Mouse (Mus musculus): ENCODE measurements around the gene Sf1. TPM values are rescaled to one million over a fixed set of nuclear protein-coding genes. Genes with fewer than 3 reads are reported as not detected.

Sf1 gene
- polyA plus RNA-seq, 1 experiment from 2014 or later, result 186 TPM

GRCm38 (mm10) chr19:6373539-6374400 lies 10.3 kb downstream of the Sf1 start:
- in situ Hi-C loops (cut with MboI; ENCODE audit: low pct_unique_long_range_greater_than_20kb), result no loop called here
- no peak for ATAC-seq
- CTCF ChIA-PET, result interaction anchor here (0.6 to 2.0 kb wide), 4 partner anchors 9 to 22 kb away, joined by 3 to 15 read pairs (median 4); partner anchors contain the start of gene Pygm
- H3K27me3 ChIP-seq, result no peaks in the 10 kb centered on the region
- no peak for DNase-seq (ENCODE audit: low read depth, low spot score)
- peak; percentile 90 for TF ChIP-seq CTCF (IDR thresholded peaks at IDR 0.05)
- POLR2A ChIA-PET, result interaction anchor here (0.8 to 1.5 kb wide), 2 partner anchors 10 to 11 kb away, joined by 3 read pairs; partner anchors contain the start of genes Pygm and Sf1

GRCm38 (mm10) chr19:6374571-6374970 lies 11.1 kb downstream of the Sf1 start:
- ATAC-seq, result no peak
- TF ChIP-seq CTCF (IDR thresholded peaks at IDR 0.05), result no peak
- DNase-seq (ENCODE audit: low read depth, low spot score), result no peak
- ChIA-PET CTCF (interaction anchor here (1.1 to 2.0 kb wide), 2 partner anchors 9 to 21 kb away, joined by 3 to 15 read pairs; partner anchors contain the start of gene Pygm), POLR2A (interaction anchor here (1.4 kb wide), 1 partner anchor 9 kb away, joined by 3 read pairs; no protein-coding TSS in a partner anchor)
- H3K27me3 ChIP-seq, result no peaks in the 10 kb centered on the region
- in situ Hi-C loops (cut with MboI; ENCODE audit: low pct_unique_long_range_greater_than_20kb), result no loop called here

- CTCF ChIA-PET, result no interaction called here
- ATAC-seq (no peak), DNase-seq (ENCODE audit: low read depth, low spot score) (no peak)
- in situ Hi-C loops (cut with MboI; ENCODE audit: low pct_unique_long_range_greater_than_20kb), result no loop called here
- POLR2A ChIA-PET, result interaction anchor here (0.6 to 1.4 kb wide), 3 partner anchors 10 to 601 kb away, joined by 3 to 7 read pairs (median 3); partner anchors contain the start of gene Plcb3
- no peak for TF ChIP-seq CTCF (IDR thresholded peaks at IDR 0.05)
- no peaks in the 10 kb centered on the region for H3K27me3 ChIP-seq
These were observed 12.1 kb downstream of the Sf1 start for GRCm38 (mm10) chr19:6375423-6376254.

- CTCF ChIA-PET, result no interaction called here
- DNase-seq (ENCODE audit: low read depth, low spot score), result no peak
- peak; percentile 91 for TF ChIP-seq CTCF (IDR thresholded peaks at IDR 0.05)
These were observed 12.7 kb downstream of the Sf1 start for GRCm38 (mm10) chr19:6376255-6376564.

GRCm38 (mm10) chr19:6376643-6377042 lies 13.2 kb downstream of the Sf1 start:
- ChIA-PET CTCF (interaction anchor here (1.2 kb wide), 1 partner anchor 9 kb away, joined by 5 read pairs; no protein-coding TSS in a partner anchor), POLR2A (interaction anchor here (0.6 to 1.6 kb wide), 2 partner anchors 9 to 95 kb away, joined by 3 to 8 read pairs; no protein-coding TSS in a partner anchor)

More at GRCm38 (mm10) chr19:6376255-6376564, 12.7 kb downstream of the Sf1 start:
- in situ Hi-C loops (cut with MboI; ENCODE audit: low pct_unique_long_range_greater_than_20kb), result no loop called here
- POLR2A ChIA-PET, result interaction anchor here (0.6 kb wide), 1 partner anchor 96 kb away, joined by 3 read pairs; no protein-coding TSS in a partner anchor
- H3K27me3 ChIP-seq, result no peaks in the 10 kb centered on the region
- no peak for ATAC-seq

GRCm38 (mm10) chr19:6377327-6378040 lies 14.0 kb downstream of the Sf1 start:
- DNase-seq (ENCODE audit: low read depth, low spot score) (no peak), ATAC-seq (no peak)
- H3K27me3 ChIP-seq, result no peaks in the 10 kb centered on the region
- TF ChIP-seq CTCF (IDR thresholded peaks at IDR 0.05), result no peak
- ChIA-PET CTCF (interaction anchor here (1.2 kb wide), 1 partner anchor 10 kb away, joined by 5 read pairs; no protein-coding TSS in a partner anchor), POLR2A (interaction anchor here (0.8 to 1.6 kb wide), 2 partner anchors 10 to 13 kb away, joined by 3 to 8 read pairs; no protein-coding TSS in a partner anchor)
- in situ Hi-C loops (cut with MboI; ENCODE audit: low pct_unique_long_range_greater_than_20kb), result no loop called here

More at GRCm38 (mm10) chr19:6376643-6377042, 13.2 kb downstream of the Sf1 start:
- no peak for TF ChIP-seq CTCF (IDR thresholded peaks at IDR 0.05)
- no peak for ATAC-seq
- in situ Hi-C loops (cut with MboI; ENCODE audit: low pct_unique_long_range_greater_than_20kb), result no loop called here
- no peaks in the 10 kb centered on the region for H3K27me3 ChIP-seq
- DNase-seq (ENCODE audit: low read depth, low spot score), result no peak

GRCm38 (mm10) chr19:6380411-6381166 lies 17.1 kb downstream of the Sf1 start:
- in situ Hi-C loops (cut with MboI; ENCODE audit: low pct_unique_long_range_greater_than_20kb), result no loop called here
- ChIA-PET POLR2A (interaction anchor here (0.6 to 0.7 kb wide), 3 partner anchors 9 to 322 kb away, joined by 3 to 4 read pairs (median 3); no protein-coding TSS in a partner anchor), CTCF (interaction anchor here (2.5 kb wide), 1 partner anchor 14 kb away, joined by 11 read pairs; no protein-coding TSS in a partner anchor)
- H3K27me3 ChIP-seq, result no peaks in the 10 kb centered on the region
- no peak for ATAC-seq
- no peak for DNase-seq (ENCODE audit: low read depth, low spot score)
- TF ChIP-seq CTCF (IDR thresholded peaks at IDR 0.05), result no peak

- DNase-seq (ENCODE audit: low read depth, low spot score), result no peak
- H3K27me3 ChIP-seq, result no peaks in the 10 kb centered on the region
- POLR2A ChIA-PET, result interaction anchor here (0.6 kb wide), 1 partner anchor 9 kb away, joined by 3 read pairs; no protein-coding TSS in a partner anchor
- CTCF ChIA-PET, result no interaction called here
- no peak for TF ChIP-seq CTCF (IDR thresholded peaks at IDR 0.05)
- no peak for ATAC-seq
- in situ Hi-C loops (cut with MboI; ENCODE audit: low pct_unique_long_range_greater_than_20kb), result no loop called here
These were observed 17.7 kb downstream of the Sf1 start for GRCm38 (mm10) chr19:6381238-6381637.
